Mouse (Mus musculus) midbrain, embryonic 15.5 days (tissue): ENCODE data around the gene Setd6. TPM values are rescaled to one million over a fixed set of nuclear protein-coding genes. Genes with fewer than 3 reads are reported as not detected.

Experiments used
- ATAC-seq: fragments of 200-750 bp; cut with Nextera tagmentation; replicated peaks from 2 replicates; pipeline ENCODE4 v1.8.0; 2017; ENCODE audit warnings: moderate TSS enrichment
- H3K27ac ChIP-seq: fragments of 300-500 bp; sonication (generic); 2 replicates; pipeline ENCODE4 v1.5.1; 2015; ENCODE audit warnings: mild to moderate bottlenecking, inconsistent platforms
- H3K27me3 ChIP-seq: fragments of 300-500 bp; sonication (generic); replicated peaks from 2 replicates; pipeline ENCODE4 v1.6.1; 2015; ENCODE audit warnings: inconsistent platforms
- H3K36me3 ChIP-seq: fragments of 300-500 bp; sonication (generic); replicated peaks from 2 replicates; pipeline ENCODE4 v1.6.1; 2015; ENCODE audit warnings: inconsistent platforms
- H3K4me1 ChIP-seq: fragments of 300-500 bp; sonication (generic); 2 replicates; pipeline ENCODE4 v1.6.1; 2015; ENCODE audit warnings: inconsistent platforms
- H3K4me2 ChIP-seq: fragments of 300-500 bp; sonication (generic); 2 replicates; pipeline ENCODE4 v1.6.1; 2015; ENCODE audit warnings: inconsistent platforms, mild to moderate bottlenecking, moderate library complexity
- H3K4me3 ChIP-seq: fragments of 300-500 bp; sonication (generic); 2 replicates; pipeline ENCODE4 v1.5.1; 2015; ENCODE audit warnings: mild to moderate bottlenecking, inconsistent platforms
- H3K9ac ChIP-seq: fragments of 300-500 bp; sonication (generic); 2 replicates; pipeline ENCODE4 v1.6.1; 2015; ENCODE audit warnings: mild to moderate bottlenecking, inconsistent platforms
- H3K9me3 ChIP-seq: fragments of 300-500 bp; sonication (generic); 2 replicates; pipeline ENCODE4 v1.6.1; 2016; ENCODE audit warnings: inconsistent platforms
- WGBS: fragments of 180-500 bp; shearing (Covaris S2); methylation state at CpG from one replicate; pipeline ENCODE4 v1.1.7; 2015; ENCODE audit warnings: mixed read lengths; 5-methylcytosine and 5-hydroxymethylcytosine counted together
- polyA plus RNA-seq: library from polyadenylated mRNA; unstranded; fragments of >200 nt; fragmentation: Nextera tagmentation; extraction: Ambion mirVana; gene quantifications from 2 replicates; pipeline ENCODE4 v1.2.1, GENCODE M21; 2015

The Setd6 gene
- polyA plus RNA-seq, result 30.7 and 31.9 TPM in 2 replicates

- Histone ChIP-seq H3K27ac (peak within 1 kb of the TSS; percentile 80), H3K9me3 (no peaks in the 10 kb centered on the region), H3K9ac (peak within 1 kb of the TSS; percentile 86), H3K36me3 (peaks cover 41% of the 10 kb centered on the region), H3K4me3 (peak within 1 kb of the TSS; percentile 87), H3K4me2 (peak within 1 kb of the TSS; percentile 86), H3K27me3 (no peaks in the 10 kb centered on the region), H3K4me1 (peaks cover 18% of the 10 kb centered on the region)
- WGBS, result 1% methylated on average over 79 of the region's 79 CpGs
- peak; percentile 91 for ATAC-seq
These were observed at the start of gene Setd6 for GRCm38 (mm10) chr8:95715676-95716531. Gene Setd6, plus strand, starts transcription at chr8:95715881.

- peak; percentile 58; the same call in 1 of the 2 replicates for ATAC-seq
- WGBS, result 61% methylated on average over 8 of the region's 8 CpGs
- H3K9ac ChIP-seq, result no peak overlapping the region
- no peaks in the 10 kb centered on the region for H3K9me3 ChIP-seq
- no peak overlapping the region for H3K4me3 ChIP-seq
- H3K27ac ChIP-seq, result peak overlapping the region; percentile 45
- H3K27me3 ChIP-seq, result no peaks in the 10 kb centered on the region
- no peak overlapping the region for H3K4me2 ChIP-seq
- peaks cover 4% of the 10 kb centered on the region; the same call in 1 of the 2 replicates for H3K4me1 ChIP-seq
- no peaks in the 10 kb centered on the region for H3K36me3 ChIP-seq
These were observed 47.3 kb upstream of the Setd6 start for GRCm38 (mm10) chr8:95668163-95668958.

GRCm38 (mm10) chr8:95669967-95670366, 45.7 kb upstream of the Setd6 start:
- no peak overlapping the region for H3K4me3 ChIP-seq
- no peaks in the 10 kb centered on the region for H3K9me3 ChIP-seq
- no peak for ATAC-seq
- H3K36me3 ChIP-seq, result no peaks in the 10 kb centered on the region
- H3K9ac ChIP-seq, result no peak overlapping the region
- H3K4me1 ChIP-seq, result peaks cover 4% of the 10 kb centered on the region; the same call in 1 of the 2 replicates
- no peaks in the 10 kb centered on the region for H3K27me3 ChIP-seq
- WGBS, result 88% methylated on average over 2 of the region's 2 CpGs
- no peak overlapping the region for H3K4me2 ChIP-seq
- no peak overlapping the region for H3K27ac ChIP-seq

GRCm38 (mm10) chr8:95671861-95672260, 43.8 kb upstream of the Setd6 start:
- no peaks in the 10 kb centered on the region for H3K36me3 ChIP-seq
- no peak overlapping the region for H3K4me2 ChIP-seq
- no peak overlapping the region for H3K4me3 ChIP-seq
- H3K9ac ChIP-seq, result no peak overlapping the region
- peaks cover 4% of the 10 kb centered on the region; the same call in 1 of the 2 replicates for H3K4me1 ChIP-seq
- H3K9me3 ChIP-seq, result no peaks in the 10 kb centered on the region
- no peak for ATAC-seq
- H3K27me3 ChIP-seq, result 0 out of 2 replicates have a peak, but pooled peaks cover 3% of the 10 kb centered on the region
- no peak overlapping the region for H3K27ac ChIP-seq
- WGBS, result 89% methylated on average over 6 of the region's 6 CpGs

GRCm38 (mm10) chr8:95672811-95673210, 42.9 kb upstream of the Setd6 start:
- Histone ChIP-seq H3K36me3 (no peaks in the 10 kb centered on the region), H3K4me3 (no peak overlapping the region), H3K4me1 (peaks cover 10% of the 10 kb centered on the region; the same call in 1 of the 2 replicates), H3K9ac (no peak overlapping the region), H3K9me3 (no peaks in the 10 kb centered on the region), H3K27ac (no peak overlapping the region), H3K4me2 (no peak overlapping the region), H3K27me3 (0 out of 2 replicates have a peak, but pooled peaks cover 3% of the 10 kb centered on the region)
- ATAC-seq, result no peak
- WGBS, result 80% methylated on average over 5 of the region's 5 CpGs

GRCm38 (mm10) chr8:95676631-95677030, 39.0 kb upstream of the Setd6 start, which contains the start of gene Ndrg4:
Gene Ndrg4, plus strand, starts transcription at chr8:95676980.
- no peak for ATAC-seq
- Histone ChIP-seq H3K4me3 (peak within 1 kb of the TSS; percentile 70), H3K9ac (peak within 1 kb of the TSS; percentile 69)

GRCm38 (mm10) chr8:95677591-95678023, 38.1 kb upstream of the Setd6 start:
- Histone ChIP-seq H3K27ac (peak overlapping the region; percentile 63), H3K27me3 (0 out of 2 replicates have a peak, but pooled peaks cover 6% of the 10 kb centered on the region)

More at GRCm38 (mm10) chr8:95676631-95677030, 39.0 kb upstream of the Setd6 start, which contains the start of gene Ndrg4:
- WGBS, result 47% methylated on average over 9 of the region's 9 CpGs
- Histone ChIP-seq H3K27ac (peak within 1 kb of the TSS; percentile 63), H3K4me1 (peaks cover 25% of the 10 kb centered on the region), H3K36me3 (no peaks in the 10 kb centered on the region), H3K4me2 (peak within 1 kb of the TSS; percentile 73), H3K9me3 (no peaks in the 10 kb centered on the region), H3K27me3 (0 out of 2 replicates have a peak, but pooled peaks cover 6% of the 10 kb centered on the region)

GRCm38 (mm10) chr8:95678024-95678611, 37.6 kb upstream of the Setd6 start:
- ATAC-seq, result peak; percentile 59
- H3K36me3 ChIP-seq, result no peaks in the 10 kb centered on the region
- peak overlapping the region; percentile 70 for H3K4me3 ChIP-seq
- 0 out of 2 replicates have a peak, but pooled peaks cover 6% of the 10 kb centered on the region for H3K27me3 ChIP-seq
- H3K9ac ChIP-seq, result peak overlapping the region; percentile 69
- H3K4me2 ChIP-seq, result peak overlapping the region; percentile 73
- peaks cover 25% of the 10 kb centered on the region for H3K4me1 ChIP-seq
- H3K9me3 ChIP-seq, result no peaks in the 10 kb centered on the region
- WGBS, result under 1% methylated on average over 58 of the region's 70 CpGs
- peak overlapping the region; percentile 63 for H3K27ac ChIP-seq

More at GRCm38 (mm10) chr8:95677591-95678023, 38.1 kb upstream of the Setd6 start:
- peak; percentile 78 for ATAC-seq
- H3K4me1 ChIP-seq, result peaks cover 25% of the 10 kb centered on the region
- H3K9me3 ChIP-seq, result no peaks in the 10 kb centered on the region
- H3K4me2 ChIP-seq, result peak overlapping the region; percentile 73
- peak overlapping the region; percentile 69 for H3K9ac ChIP-seq
- H3K36me3 ChIP-seq, result no peaks in the 10 kb centered on the region
- WGBS, result 1% methylated on average over 40 of the region's 48 CpGs
- peak overlapping the region; percentile 70 for H3K4me3 ChIP-seq

GRCm38 (mm10) chr8:95688073-95688672, 27.5 kb upstream of the Setd6 start:
- ATAC-seq, result no peak
- Histone ChIP-seq H3K9me3 (no peaks in the 10 kb centered on the region), H3K9ac (no peak overlapping the region), H3K4me1 (no peaks in the 10 kb centered on the region), H3K4me3 (no peak overlapping the region), H3K4me2 (no peak overlapping the region), H3K27ac (no peak overlapping the region), H3K36me3 (no peaks in the 10 kb centered on the region), H3K27me3 (no peaks in the 10 kb centered on the region)
- 76% methylated on average over 10 of the region's 10 CpGs for WGBS

GRCm38 (mm10) chr8:95690929-95691541, 24.6 kb upstream of the Setd6 start:
- H3K27ac ChIP-seq, result no peak overlapping the region
- H3K4me2 ChIP-seq, result no peak overlapping the region
- no peaks in the 10 kb centered on the region for H3K36me3 ChIP-seq
- no peaks in the 10 kb centered on the region for H3K27me3 ChIP-seq
- WGBS, result 82% methylated on average over 13 of the region's 13 CpGs
- peaks cover 16% of the 10 kb centered on the region for H3K4me1 ChIP-seq
- H3K4me3 ChIP-seq, result no peak overlapping the region
- ATAC-seq, result no peak
- H3K9ac ChIP-seq, result no peak overlapping the region
- no peaks in the 10 kb centered on the region for H3K9me3 ChIP-seq

GRCm38 (mm10) chr8:95694631-95695030, 21.1 kb upstream of the Setd6 start:
- ATAC-seq, result no peak

More at GRCm38 (mm10) chr8:95694631-95695030, 21.1 kb upstream of the Setd6 start:
- no peaks in the 10 kb centered on the region for H3K36me3 ChIP-seq
- H3K4me1 ChIP-seq, result peaks cover 31% of the 10 kb centered on the region
- no peaks in the 10 kb centered on the region for H3K9me3 ChIP-seq
- 11% methylated on average over 6 of the region's 6 CpGs for WGBS
- H3K9ac ChIP-seq, result no peak overlapping the region
- no peak overlapping the region for H3K4me3 ChIP-seq
- peaks cover 8% of the 10 kb centered on the region for H3K27me3 ChIP-seq
- peak overlapping the region; percentile 9; the same call in 1 of the 2 replicates for H3K4me2 ChIP-seq
- H3K27ac ChIP-seq, result no peak overlapping the region
